In genomic region chr5:48890216-48890615, GRCm38 (mm10) we compare ENCODE assay signal across 11 mouse cellular contexts.
A peak's percentile ranks its signal among the peaks of the same experiment; 100 is the strongest.
DNase-seq lines count a peak whose midpoint lies in the region; ATAC-seq and TF ChIP-seq lines count a peak whose summit lies in the region.
"Had no signal": no experiment of that assay in that cellular context is flagged by ENCODE, and none has a peak within 500 bp of the region (broad histone marks: within the 10 kb centered on the region; RNA-seq: fewer than 3 reads in every experiment).

No protein-coding gene starts in this region.

- H3K36me3 ChIP-seq in liver, adult 2 months (ENCODE audit: control insufficient read depth, insufficient read depth, low read length): no peaks in the 10 kb centered on the region
- no peaks in the 10 kb centered on the region for H3K36me3 ChIP-seq in liver, embryonic 12.5 days
- H3K36me3 ChIP-seq in forebrain, embryonic 14.5 days (ENCODE audit: control insufficient read depth, insufficient read depth, low read length): no peaks in the 10 kb centered on the region
- H3K36me3 ChIP-seq in intestine, postnatal 0 days (ENCODE audit: control insufficient read depth, insufficient read depth): no peaks in the 10 kb centered on the region
- H3K36me3 ChIP-seq in neural tube, embryonic 15.5 days: no peaks in the 10 kb centered on the region
- H3K36me3 ChIP-seq in thymus, adult 2 months (ENCODE audit: control insufficient read depth, insufficient read depth, low read length): no peaks in the 10 kb centered on the region

- no peak overlapping the region for H3K27ac ChIP-seq in liver, adult 2 months (replicated peaks; ENCODE audit: insufficient read depth, low read depth, low read length)
- no peak overlapping the region for H3K27ac ChIP-seq in liver, embryonic 12.5 days
- H3K27ac ChIP-seq in forebrain, embryonic 14.5 days (ENCODE audit: low read depth, low read length): no peak overlapping the region
- no peak overlapping the region for H3K27ac ChIP-seq in intestine, postnatal 0 days (ENCODE audit: low read depth, low read length)
- H3K27ac ChIP-seq in neural tube, embryonic 15.5 days (replicated peaks): no peak overlapping the region
- no peak overlapping the region for H3K27ac ChIP-seq in thymus, adult 2 months (ENCODE audit: control insufficient read depth, insufficient read depth, low read length)

- no peaks in the 10 kb centered on the region for H3K4me1 ChIP-seq in liver, adult 2 months (ENCODE audit: control insufficient read depth, insufficient read depth, low read length)
- H3K4me1 ChIP-seq in liver, embryonic 12.5 days: no peaks in the 10 kb centered on the region
- no peaks in the 10 kb centered on the region for H3K4me1 ChIP-seq in forebrain, embryonic 14.5 days (ENCODE audit: control insufficient read depth, insufficient read depth, low read length)
- no peaks in the 10 kb centered on the region for H3K4me1 ChIP-seq in intestine, postnatal 0 days (replicated peaks; ENCODE audit: control insufficient read depth, insufficient read depth, low read length)
- peaks cover 7% of the 10 kb centered on the region; the same call in 1 of the 2 replicates for H3K4me1 ChIP-seq in neural tube, embryonic 15.5 days
- H3K4me1 ChIP-seq in thymus, adult 2 months (replicated peaks; ENCODE audit: control insufficient read depth, insufficient read depth, low read length): no peaks in the 10 kb centered on the region

- no peak for TF ChIP-seq CTCF in liver, adult 2 months (IDR thresholded peaks at IDR 0.05; ENCODE audit: low read depth, low read length)
- no peak for TF ChIP-seq CTCF in intestine, postnatal 0 days (IDR thresholded peaks at IDR 0.05; ENCODE audit: low read depth)
- TF ChIP-seq CTCF in thymus, adult 2 months (IDR thresholded peaks at IDR 0.05; ENCODE audit: borderline replicate concordance, control insufficient read depth, extremely low read depth, insufficient read depth, low read length, poor library complexity): no peak

- DNase-seq in liver, adult 2 months (ENCODE audit: extremely low read depth, low read depth, low spot score): peak; percentile 3
- DNase-seq in forebrain, embryonic 14.5 days (ENCODE audit: low spot score): no peak
- DNase-seq in thymus, adult 2 months: no peak
- DNase-seq in layer of hippocampus, adult 11-12 months (ENCODE audit: low spot score): no peak
- DNase-seq: adrenal gland, adult 8-10 months; liver, postnatal 0 days; thymus, postnatal 14 days had no signal

- no peak overlapping the region for H3K4me2 ChIP-seq in liver, embryonic 12.5 days
- H3K4me2 ChIP-seq in forebrain, embryonic 14.5 days (ENCODE audit: low read length): peak overlapping the region; percentile 63
- H3K4me2 ChIP-seq in intestine, postnatal 0 days (replicated peaks; ENCODE audit: low read depth): peak overlapping the region; percentile 51
- H3K4me2 ChIP-seq in neural tube, embryonic 15.5 days: peak overlapping the region; percentile 80

- no peak overlapping the region for H3K9ac ChIP-seq in liver, adult 2 months (ENCODE audit: low read depth, low read length)
- no peak overlapping the region for H3K9ac ChIP-seq in liver, embryonic 12.5 days
- peak overlapping the region; percentile 52; the same call in 1 of the 2 replicates for H3K9ac ChIP-seq in forebrain, embryonic 14.5 days (ENCODE audit: low read length)
- no peak overlapping the region for H3K9ac ChIP-seq in intestine, postnatal 0 days (ENCODE audit: low read depth, low read length)
- no peak overlapping the region for H3K9ac ChIP-seq in neural tube, embryonic 15.5 days (replicated peaks)
- H3K9ac ChIP-seq: liver, postnatal 0 days had no signal

- no peaks in the 10 kb centered on the region for H3K79me2 ChIP-seq in liver, adult 2 months (ENCODE audit: control insufficient read depth, insufficient read depth, low read length)

- WGBS in liver, adult 2 months: 50% methylated on average over 8 of the region's 8 CpGs
- 63% methylated on average over 8 of the region's 8 CpGs for WGBS in liver, embryonic 12.5 days (ENCODE audit: insufficient replicate concordance)
- WGBS in forebrain, embryonic 14.5 days: 64% methylated on average over 8 of the region's 8 CpGs
- WGBS in intestine, postnatal 0 days: 30% methylated on average over 8 of the region's 8 CpGs
- 67% methylated on average over 8 of the region's 8 CpGs for WGBS in neural tube, embryonic 15.5 days
- WGBS in thymus, adult 2 months: 81% methylated on average over 8 of the region's 8 CpGs

- no peak for ATAC-seq in liver, embryonic 12.5 days
- 0 out of 2 replicates have a peak, but pooled peaks have one; percentile 12 for ATAC-seq in forebrain, embryonic 14.5 days
- no peak for ATAC-seq in intestine, postnatal 0 days
- ATAC-seq in neural tube, embryonic 15.5 days (ENCODE audit: low FRiP score): no peak
- ATAC-seq in erythroid progenitor cell, adult 5-6 weeks (replicated peaks; ENCODE audit: low FRiP score, poor library complexity, severe bottlenecking): no peak
- ATAC-seq: liver, postnatal 0 days had no signal

- H3K9me3 ChIP-seq in liver, embryonic 12.5 days (replicated peaks): no peaks in the 10 kb centered on the region
- H3K9me3 ChIP-seq in forebrain, embryonic 14.5 days (replicated peaks; ENCODE audit: control insufficient read depth, low read length): no peaks in the 10 kb centered on the region
- H3K9me3 ChIP-seq in intestine, postnatal 0 days (ENCODE audit: control insufficient read depth): no peaks in the 10 kb centered on the region
- no peaks in the 10 kb centered on the region for H3K9me3 ChIP-seq in neural tube, embryonic 15.5 days (replicated peaks)

- TF ChIP-seq POLR2A in liver, adult 2 months (IDR thresholded peaks at IDR 0.05; ENCODE audit: extremely low read depth, insufficient read depth, low read length): no peak
- TF ChIP-seq POLR2A in thymus, adult 2 months (IDR thresholded peaks at IDR 0.05; ENCODE audit: control insufficient read depth, extremely low read depth, insufficient read depth, low read length, poor library complexity): no peak

- H3K27me3 ChIP-seq in liver, adult 2 months (ENCODE audit: control insufficient read depth, insufficient read depth, low read length): no peaks in the 10 kb centered on the region
- no peaks in the 10 kb centered on the region for H3K27me3 ChIP-seq in liver, embryonic 12.5 days (replicated peaks)
- H3K27me3 ChIP-seq in forebrain, embryonic 14.5 days (replicated peaks; ENCODE audit: control insufficient read depth, insufficient read depth, low read length): no peaks in the 10 kb centered on the region
- H3K27me3 ChIP-seq in intestine, postnatal 0 days (replicated peaks; ENCODE audit: control insufficient read depth, insufficient read depth, low read length): no peaks in the 10 kb centered on the region
- no peaks in the 10 kb centered on the region for H3K27me3 ChIP-seq in neural tube, embryonic 15.5 days (replicated peaks)
- H3K27me3 ChIP-seq in thymus, adult 2 months (ENCODE audit: control insufficient read depth, insufficient read depth, low read length): no peaks in the 10 kb centered on the region

- no peak overlapping the region for H3K4me3 ChIP-seq in liver, adult 2 months (ENCODE audit: insufficient read depth, low read depth, low read length)
- H3K4me3 ChIP-seq in liver, embryonic 12.5 days: no peak overlapping the region
- peak overlapping the region; percentile 24 for H3K4me3 ChIP-seq in forebrain, embryonic 14.5 days (ENCODE audit: low read depth, low read length)
- H3K4me3 ChIP-seq in intestine, postnatal 0 days (ENCODE audit: low read depth, low read length): no peak overlapping the region
- H3K4me3 ChIP-seq in neural tube, embryonic 15.5 days (replicated peaks): peak overlapping the region; percentile 43
- H3K4me3 ChIP-seq in thymus, adult 2 months (ENCODE audit: control insufficient read depth, insufficient read depth, low read length): no peak overlapping the region

Comparison
In these comparisons a context has a peak if more than half of its experiments do, and no peak if none do; other contexts are left out.
1. H3K4me3 ChIP-seq: peak in forebrain, embryonic 14.5 days (single experiment) and neural tube, embryonic 15.5 days (single experiment); none in liver, adult 2 months (single experiment), liver, embryonic 12.5 days (single experiment), intestine, postnatal 0 days (single experiment) and thymus, adult 2 months (single experiment).